Mouse (Mus musculus): Measurements from ENCODE around the gene Fcgr1. TPM values are rescaled to one million over a fixed set of nuclear protein-coding genes. Genes with fewer than 3 reads are reported as not detected.

Fcgr1 gene
- 7.4 TPM for polyA plus RNA-seq (2015; fragmentation: Illumina TruSeq; extraction: RNeasy Lipid Tissue Mini Kit (QIAGEN cat#74804); ENCODE audit: insufficient read depth, low replicate concordance)

DNA sequence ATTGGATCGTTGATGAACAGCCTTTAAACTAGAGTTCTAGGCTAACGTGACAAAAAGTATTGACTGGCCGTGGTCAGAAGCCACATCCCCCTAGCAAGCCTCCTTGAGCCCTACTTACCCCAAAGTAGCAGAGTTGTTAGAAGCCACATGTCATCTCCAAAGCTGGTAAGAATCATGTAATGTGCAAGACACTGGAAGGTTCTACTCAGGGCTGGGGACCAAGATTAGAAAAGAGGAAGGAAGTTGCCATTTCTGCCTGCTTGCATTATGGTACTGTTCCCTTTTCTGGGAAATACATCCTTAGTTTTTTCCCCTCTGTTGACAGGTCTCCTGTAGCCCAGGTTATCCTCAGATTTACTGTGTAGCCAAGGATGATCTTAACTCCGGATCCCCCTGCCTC is at the start of gene Fcgr1:
Fcgr1 (minus strand) TSS at position 183 of the 400 bp plus-strand sequence.

DNA sequence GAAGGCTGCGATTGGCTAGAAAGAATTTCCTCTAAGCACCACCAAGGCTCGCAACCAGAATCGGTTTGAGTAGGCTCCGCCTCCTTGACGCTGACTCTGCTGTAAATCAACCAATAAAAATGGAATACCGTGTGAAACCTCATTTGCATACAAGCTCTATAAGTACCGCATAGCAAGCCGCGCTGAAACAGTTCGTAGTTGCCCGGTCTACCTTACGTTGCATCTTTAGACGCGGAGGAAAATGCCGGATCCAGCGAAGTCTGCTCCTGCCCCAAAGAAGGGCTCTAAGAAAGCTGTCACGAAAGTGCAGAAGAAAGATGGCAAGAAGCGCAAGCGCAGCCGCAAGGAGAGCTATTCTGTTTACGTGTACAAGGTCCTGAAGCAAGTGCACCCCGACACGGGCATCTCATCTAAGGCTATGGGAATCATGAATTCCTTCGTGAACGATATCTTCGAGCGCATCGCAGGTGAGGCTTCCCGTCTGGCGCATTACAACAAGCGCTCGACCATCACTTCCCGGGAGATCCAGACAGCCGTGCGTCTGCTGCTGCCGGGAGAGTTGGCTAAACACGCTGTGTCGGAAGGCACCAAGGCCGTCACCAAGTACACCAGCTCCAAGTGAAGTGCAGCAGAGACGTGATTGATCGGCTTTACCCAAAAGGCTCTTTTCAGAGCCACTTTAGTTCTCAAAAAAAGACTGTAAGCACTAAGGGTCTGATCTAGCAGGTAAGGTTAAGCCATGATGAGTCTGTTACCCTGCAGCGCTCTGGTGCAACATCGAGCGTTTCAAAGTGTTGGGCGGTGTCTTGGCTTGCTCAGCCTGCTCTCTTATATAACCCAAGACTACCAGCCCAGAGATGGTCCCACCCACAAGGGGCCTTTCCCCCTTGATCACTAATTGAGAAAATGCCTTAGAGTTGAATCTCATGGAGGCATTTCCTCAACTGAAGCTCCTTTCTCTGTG is 24.0 kb downstream of the Fcgr1 start, which contains the start of gene Hist2h2bb:
Hist2h2bb (plus strand) TSS at position 242 of the 964 bp plus-strand sequence.

DNA sequence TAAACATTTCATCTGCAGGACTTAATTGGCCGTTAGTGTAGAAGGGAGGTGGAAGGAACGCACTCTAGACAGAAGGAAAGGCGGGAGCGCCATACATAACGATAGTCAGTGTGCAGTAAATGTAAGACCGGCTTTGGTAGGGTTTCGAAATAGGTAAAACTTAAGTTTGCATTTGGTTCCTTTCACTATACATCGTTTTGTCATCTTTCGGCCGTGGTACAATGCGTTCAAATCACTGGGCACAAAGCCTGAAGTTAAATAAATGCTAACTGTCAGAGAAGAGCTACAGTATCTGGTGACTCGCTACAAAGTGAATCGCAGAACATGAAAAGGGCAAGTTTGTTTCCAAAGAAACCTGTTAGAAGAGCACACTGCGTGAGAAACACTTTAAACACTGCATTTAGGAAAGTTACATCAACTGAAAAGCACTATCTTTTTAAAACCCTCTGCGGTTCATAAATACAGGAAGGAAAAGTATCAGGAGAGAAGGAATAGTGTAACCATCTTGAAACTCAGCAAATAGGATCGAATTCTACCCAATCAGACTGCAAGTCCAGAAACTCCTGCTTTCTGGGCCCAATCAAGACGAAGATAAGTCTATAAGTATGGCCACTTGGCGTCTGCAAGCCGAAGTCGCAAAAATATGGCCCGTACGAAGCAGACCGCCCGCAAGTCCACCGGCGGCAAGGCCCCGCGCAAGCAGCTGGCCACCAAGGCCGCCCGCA is 25.6 kb downstream of the Fcgr1 start, which contains the start of gene Hist2h3b:
Hist2h3b (plus strand) TSS at position 604 of the 725 bp plus-strand sequence.

DNA sequence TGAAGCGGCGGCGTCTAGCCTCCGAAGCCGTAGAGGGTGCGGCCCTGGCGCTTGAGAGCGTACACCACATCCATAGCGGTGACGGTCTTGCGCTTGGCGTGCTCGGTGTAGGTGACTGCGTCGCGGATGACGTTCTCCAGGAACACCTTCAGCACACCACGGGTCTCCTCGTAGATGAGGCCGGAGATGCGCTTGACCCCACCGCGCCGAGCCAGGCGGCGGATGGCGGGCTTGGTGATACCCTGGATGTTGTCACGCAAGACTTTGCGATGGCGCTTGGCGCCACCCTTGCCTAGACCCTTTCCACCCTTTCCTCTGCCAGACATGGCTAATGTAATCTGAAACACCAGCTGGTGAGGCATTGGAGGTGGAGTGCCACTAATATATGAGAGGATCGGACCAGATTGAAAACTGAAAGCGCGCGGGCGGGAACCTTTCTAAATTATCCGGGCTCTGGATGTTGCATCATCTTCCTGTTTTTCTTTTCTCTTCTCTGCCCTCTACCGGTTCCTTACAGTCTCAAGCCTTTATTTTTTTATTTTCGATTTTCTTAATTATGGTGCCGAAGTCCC is 30.7 kb downstream of the Fcgr1 start, which contains the start of gene Hist2h4:
Hist2h4 (minus strand) TSS at position 333 of the 572 bp plus-strand sequence.

DNA sequence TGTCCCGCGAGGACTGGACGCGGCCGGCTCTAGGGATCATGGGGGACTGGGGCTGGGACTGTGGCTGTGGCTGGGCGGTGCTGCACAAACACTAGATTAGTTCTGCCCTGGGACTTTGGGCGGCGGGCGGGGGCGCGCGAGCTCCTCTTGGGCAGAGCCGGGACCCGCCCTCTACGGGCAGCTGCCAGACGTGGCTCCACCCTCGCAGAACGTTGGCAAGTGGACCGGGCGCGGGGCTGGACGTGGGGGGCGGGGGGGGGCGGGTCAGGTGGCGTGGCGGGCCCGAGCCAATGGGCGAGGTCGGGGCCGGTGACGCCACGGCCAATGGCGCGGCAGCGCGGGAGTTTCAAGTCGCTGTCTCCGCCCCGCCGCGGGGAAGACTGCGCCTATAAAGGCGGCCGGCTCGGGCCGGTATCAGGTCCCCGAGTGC is 47.3 kb downstream of the Fcgr1 start, which contains the start of gene Hist2h3c1:
Hist2h3c1 (plus strand) TSS at position 259 of the 430 bp plus-strand sequence.

DNA sequence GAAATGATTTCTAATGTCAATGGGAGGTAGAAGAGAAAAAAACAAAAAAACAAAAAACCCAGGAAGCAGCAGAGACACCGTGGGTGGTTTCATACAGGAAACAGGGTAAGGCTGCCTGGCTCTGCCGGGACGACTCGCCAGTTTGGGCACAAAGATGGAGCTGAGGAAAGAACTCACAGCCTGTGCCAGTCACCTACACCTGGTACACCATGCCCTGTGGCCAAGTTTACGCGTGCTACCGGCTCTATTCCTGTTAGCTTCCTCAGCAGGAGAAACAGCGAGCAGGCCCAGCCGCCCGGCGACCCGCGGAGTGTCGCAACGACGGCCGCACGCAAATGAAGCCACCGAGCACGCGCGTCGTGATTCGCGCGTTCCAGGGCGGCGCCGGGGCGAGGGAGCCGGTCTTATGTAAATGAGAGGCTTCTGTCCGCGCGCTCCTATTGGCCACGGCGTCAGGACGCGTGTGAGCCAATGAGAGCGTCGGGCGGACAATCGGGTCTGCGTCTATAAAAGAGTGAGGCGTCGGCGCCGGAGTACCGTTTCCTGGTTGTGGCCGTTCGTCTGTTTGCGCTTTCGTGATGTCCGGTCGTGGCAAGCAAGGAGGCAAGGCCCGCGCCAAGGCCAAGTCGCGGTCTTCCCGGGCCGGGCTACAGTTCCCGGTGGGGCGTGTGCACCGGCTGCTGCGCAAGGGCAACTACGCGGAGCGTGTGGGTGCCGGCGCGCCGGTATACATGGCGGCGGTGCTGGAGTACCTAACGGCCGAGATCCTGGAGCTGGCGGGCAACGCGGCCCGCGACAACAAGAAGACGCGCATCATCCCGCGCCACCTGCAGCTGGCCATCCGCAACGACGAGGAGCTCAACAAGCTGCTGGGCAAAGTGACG is 48.5 kb downstream of the Fcgr1 start, which contains the start of gene Hist2h2aa1:
Hist2h2aa1 (plus strand) TSS at position 495 of the 884 bp plus-strand sequence.

DNA sequence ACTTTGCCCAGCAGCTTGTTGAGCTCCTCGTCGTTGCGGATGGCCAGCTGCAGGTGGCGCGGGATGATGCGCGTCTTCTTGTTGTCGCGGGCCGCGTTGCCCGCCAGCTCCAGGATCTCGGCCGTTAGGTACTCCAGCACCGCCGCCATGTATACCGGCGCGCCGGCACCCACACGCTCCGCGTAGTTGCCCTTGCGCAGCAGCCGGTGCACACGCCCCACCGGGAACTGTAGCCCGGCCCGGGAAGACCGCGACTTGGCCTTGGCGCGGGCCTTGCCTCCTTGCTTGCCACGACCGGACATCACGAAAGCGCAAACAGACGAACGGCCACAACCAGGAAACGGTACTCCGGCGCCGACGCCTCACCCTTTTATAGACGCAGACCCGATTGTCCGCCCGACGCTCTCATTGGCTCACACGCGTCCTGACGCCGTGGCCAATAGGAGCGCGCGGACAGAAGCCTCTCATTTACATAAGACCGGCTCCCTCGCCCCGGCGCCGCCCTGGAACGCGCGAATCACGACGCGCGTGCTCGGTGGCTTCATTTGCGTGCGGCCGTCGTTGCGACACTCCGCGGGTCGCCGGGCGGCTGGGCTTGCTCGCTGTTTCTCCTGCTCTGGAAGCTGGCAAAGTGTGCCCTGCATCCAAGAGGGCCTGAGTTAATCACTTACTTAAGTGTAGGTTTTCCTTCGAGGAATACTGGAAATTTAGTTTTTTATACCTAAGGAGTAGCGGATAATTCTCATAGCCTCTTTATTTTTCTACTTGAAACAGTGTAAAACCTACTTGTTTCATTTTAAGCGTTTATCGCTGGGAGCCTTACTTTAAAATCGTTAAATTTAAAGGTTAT is 53.6 kb downstream of the Fcgr1 start, which contains the start of gene Hist2h2aa2:
Hist2h2aa2 (minus strand) TSS at position 328 of the 850 bp plus-strand sequence.

DNA sequence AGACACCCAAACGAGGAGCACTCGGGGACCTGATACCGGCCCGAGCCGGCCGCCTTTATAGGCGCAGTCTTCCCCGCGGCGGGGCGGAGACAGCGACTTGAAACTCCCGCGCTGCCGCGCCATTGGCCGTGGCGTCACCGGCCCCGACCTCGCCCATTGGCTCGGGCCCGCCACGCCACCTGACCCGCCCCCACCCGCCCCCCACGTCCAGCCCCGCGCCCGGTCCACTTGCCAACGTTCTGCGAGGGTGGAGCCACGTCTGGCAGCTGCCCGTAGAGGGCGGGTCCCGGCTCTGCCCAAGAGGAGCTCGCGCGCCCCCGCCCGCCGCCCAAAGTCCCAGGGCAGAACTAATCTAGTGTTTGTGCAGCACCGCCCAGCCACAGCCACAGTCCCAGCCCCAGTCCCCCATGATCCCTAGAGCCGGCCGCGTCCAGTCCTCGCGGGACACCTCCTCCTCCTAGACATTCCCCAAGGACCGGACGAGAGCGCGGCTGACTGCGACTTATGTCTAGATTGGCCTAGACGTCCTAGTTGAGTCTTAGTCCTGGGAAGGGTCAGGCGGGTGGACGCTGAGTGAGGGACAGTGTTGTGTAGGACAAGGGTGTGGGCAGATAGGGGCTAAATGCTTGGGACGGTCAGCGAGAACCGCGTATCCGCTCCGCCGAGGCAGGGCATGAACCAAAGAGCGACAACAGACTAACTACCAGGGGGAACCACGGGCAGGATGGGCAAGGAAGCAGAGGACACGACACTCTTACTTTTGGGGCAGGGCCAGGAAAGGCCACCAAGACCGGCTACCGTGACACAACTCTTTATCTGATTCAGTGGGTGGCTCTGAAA is 54.6 kb downstream of the Fcgr1 start, which contains the start of gene Hist2h3c2:
Hist2h3c2 (minus strand) TSS at position 174 of the 840 bp plus-strand sequence.

Other genes with a start within 250 kb of the Fcgr1 start
- gene Vps45, start 235.5 kb downstream of the Fcgr1 start, polyA plus RNA-seq (2015; fragmentation: Illumina TruSeq; extraction: RNeasy Lipid Tissue Mini Kit (QIAGEN cat#74804); ENCODE audit: insufficient read depth, low replicate concordance): 36.0 TPM
- 20.5 TPM for gene Otud7b, start 189.4 kb downstream of the Fcgr1 start, polyA plus RNA-seq (2015; fragmentation: Illumina TruSeq; extraction: RNeasy Lipid Tissue Mini Kit (QIAGEN cat#74804); ENCODE audit: insufficient read depth, low replicate concordance)
- gene Mtmr11, start 132.0 kb downstream of the Fcgr1 start, polyA plus RNA-seq (2015; fragmentation: Illumina TruSeq; extraction: RNeasy Lipid Tissue Mini Kit (QIAGEN cat#74804); ENCODE audit: insufficient read depth, low replicate concordance): 3.9 TPM
- gene Sf3b4, start 121.6 kb downstream of the Fcgr1 start, polyA plus RNA-seq (2015; fragmentation: Illumina TruSeq; extraction: RNeasy Lipid Tissue Mini Kit (QIAGEN cat#74804); ENCODE audit: insufficient read depth, low replicate concordance): 29.1 TPM
- 2.7 TPM for gene Sv2a, start 112.8 kb downstream of the Fcgr1 start, polyA plus RNA-seq (2015; fragmentation: Illumina TruSeq; extraction: RNeasy Lipid Tissue Mini Kit (QIAGEN cat#74804); ENCODE audit: insufficient read depth, low replicate concordance)
- 1.8 TPM for gene Bola1, start 74.3 kb downstream of the Fcgr1 start, polyA plus RNA-seq (2015; fragmentation: Illumina TruSeq; extraction: RNeasy Lipid Tissue Mini Kit (QIAGEN cat#74804); ENCODE audit: insufficient read depth, low replicate concordance)
- gene Hist2h2ab, start 74.1 kb downstream of the Fcgr1 start, polyA plus RNA-seq (2015; fragmentation: Illumina TruSeq; extraction: RNeasy Lipid Tissue Mini Kit (QIAGEN cat#74804); ENCODE audit: insufficient read depth, low replicate concordance): not detected
- not detected for gene Hist2h2ac, start 73.1 kb downstream of the Fcgr1 start, polyA plus RNA-seq (2015; fragmentation: Illumina TruSeq; extraction: RNeasy Lipid Tissue Mini Kit (QIAGEN cat#74804); ENCODE audit: insufficient read depth, low replicate concordance)
- 21.3 TPM for gene Hist2h2be, start 72.8 kb downstream of the Fcgr1 start, polyA plus RNA-seq (2015; fragmentation: Illumina TruSeq; extraction: RNeasy Lipid Tissue Mini Kit (QIAGEN cat#74804); ENCODE audit: insufficient read depth, low replicate concordance)
- 0.76 TPM for gene Hist2h3c2, start 54.8 kb downstream of the Fcgr1 start, polyA plus RNA-seq (2015; fragmentation: Illumina TruSeq; extraction: RNeasy Lipid Tissue Mini Kit (QIAGEN cat#74804); ENCODE audit: insufficient read depth, low replicate concordance)
- not detected for gene Hist2h2aa2, start 53.7 kb downstream of the Fcgr1 start, polyA plus RNA-seq (2015; fragmentation: Illumina TruSeq; extraction: RNeasy Lipid Tissue Mini Kit (QIAGEN cat#74804); ENCODE audit: insufficient read depth, low replicate concordance)
- not detected for gene Hist2h2aa1, start 48.5 kb downstream of the Fcgr1 start, polyA plus RNA-seq (2015; fragmentation: Illumina TruSeq; extraction: RNeasy Lipid Tissue Mini Kit (QIAGEN cat#74804); ENCODE audit: insufficient read depth, low replicate concordance)
- gene Hist2h3c1, start 47.3 kb downstream of the Fcgr1 start, polyA plus RNA-seq (2015; fragmentation: Illumina TruSeq; extraction: RNeasy Lipid Tissue Mini Kit (QIAGEN cat#74804); ENCODE audit: insufficient read depth, low replicate concordance): 3.5 TPM
- gene Hist2h4, start 30.7 kb downstream of the Fcgr1 start, polyA plus RNA-seq (2015; fragmentation: Illumina TruSeq; extraction: RNeasy Lipid Tissue Mini Kit (QIAGEN cat#74804); ENCODE audit: insufficient read depth, low replicate concordance): 2.3 TPM
- gene Hist2h3b, start 25.3 kb downstream of the Fcgr1 start, polyA plus RNA-seq (2015; fragmentation: Illumina TruSeq; extraction: RNeasy Lipid Tissue Mini Kit (QIAGEN cat#74804); ENCODE audit: insufficient read depth, low replicate concordance): not detected
- gene Hist2h2bb, start 24.2 kb downstream of the Fcgr1 start, polyA plus RNA-seq (2015; fragmentation: Illumina TruSeq; extraction: RNeasy Lipid Tissue Mini Kit (QIAGEN cat#74804); ENCODE audit: insufficient read depth, low replicate concordance): not detected
- gene BC107364, start 158.3 kb upstream of the Fcgr1 start, polyA plus RNA-seq (2015; fragmentation: Illumina TruSeq; extraction: RNeasy Lipid Tissue Mini Kit (QIAGEN cat#74804); ENCODE audit: insufficient read depth, low replicate concordance): not detected
- gene Hfe2, start 231.2 kb upstream of the Fcgr1 start, polyA plus RNA-seq (2015; fragmentation: Illumina TruSeq; extraction: RNeasy Lipid Tissue Mini Kit (QIAGEN cat#74804); ENCODE audit: insufficient read depth, low replicate concordance): not detected